Mouse (Mus musculus) G1E (cell line): ENCODE measurements around the gene Ccz1.

Experiments
- CTCF ChIP-seq: IDR thresholded peaks from 2 replicates; pipeline ENCODE4 v1.5.1; 2012; ENCODE audit warnings: low read depth, low read length, inconsistent platforms, mixed read lengths
- GATA1 ChIP-seq: IDR thresholded peaks from 2 replicates; pipeline ENCODE4 v1.6.1; 2012; ENCODE audit warnings: borderline replicate concordance, low read length, inconsistent platforms, mixed read lengths
- GATA2 ChIP-seq: IDR thresholded peaks from 2 replicates; pipeline ENCODE4 v1.6.1; 2012; ENCODE audit warnings: low read depth, low read length, inconsistent platforms, borderline replicate concordance
- POLR2AphosphoS5 ChIP-seq: IDR thresholded peaks from 2 replicates; pipeline ENCODE4 v1.6.1; 2012; ENCODE audit warnings: low read depth, low read length, inconsistent platforms; ENCODE audit not compliant: insufficient replicate concordance
- TAL1 ChIP-seq: conservative IDR thresholded peaks from 2 replicates; pipeline ENCODE4 v1.6.1; 2012; ENCODE audit warnings: low read depth, low read length, inconsistent platforms, mixed read lengths

- TF ChIP-seq CTCF (no peak), GATA1 (no peak), TAL1 (no peak), POLR2AphosphoS5 (no peak), GATA2 (no peak)
Observed at GRCm38 (mm10) chr5:144014551-144015311, at the start of gene Ccz1.
